Mouse (Mus musculus) hematopoietic multipotent progenitor cell, adult 10-12 weeks (in vitro differentiated cells): ENCODE data around the gene Akr1c14. TPM values are rescaled to one million over a fixed set of nuclear protein-coding genes. Genes with fewer than 3 reads are reported as not detected.

Experiments used
- polyA plus RNA-seq: library from polyadenylated mRNA; stranded (reverse); fragments of >175 nt; gene quantifications from 2 replicates; pipeline ENCODE4 v1.2.3, GENCODE M21; 2012; ENCODE audit warnings: low replicate concordance

Gene Akr1c14
- polyA plus RNA-seq, result not detected in 2 replicates

GRCm38 (mm10) chr13:4048719-4049118 lies at the start of gene Akr1c14:
Gene Akr1c14, plus strand, starts transcription at chr13:4049011.

Other genes with a start within 250 kb of the Akr1c14 start
- gene Calml3, start 244.7 kb upstream of the Akr1c14 start, polyA plus RNA-seq, result not detected in 2 replicates
- not detected in 2 replicates for gene Calm4, start 211.3 kb upstream of the Akr1c14 start, polyA plus RNA-seq
- gene Calm5, start 194.8 kb upstream of the Akr1c14 start, polyA plus RNA-seq, result not detected in 2 replicates
- gene Net1, start 130.8 kb upstream of the Akr1c14 start, polyA plus RNA-seq, result 45.9 and 60.0 TPM in 2 replicates
- not detected in 2 replicates for gene Tubal3, start 130.7 kb upstream of the Akr1c14 start, polyA plus RNA-seq
- gene Ucn3, start 103.7 kb upstream of the Akr1c14 start, polyA plus RNA-seq, result not detected in 2 replicates
- not detected in 2 replicates for gene Akr1c18, start 101.6 kb downstream of the Akr1c14 start, polyA plus RNA-seq
- gene Akr1c13, start 142.1 kb downstream of the Akr1c14 start, polyA plus RNA-seq, result 0.14 and 0.55 TPM in 2 replicates
- gene Akr1c19, start 179.7 kb downstream of the Akr1c14 start, polyA plus RNA-seq, result not detected in 2 replicates
- gene Akr1c12, start 230.4 kb downstream of the Akr1c14 start, polyA plus RNA-seq, result not detected in 2 replicates